ENCODE assay signal across 10 mouse cellular contexts in genomic region chr5:125518640-125519039, GRCm38 (mm10). TPM values are rescaled to one million over a fixed set of nuclear protein-coding genes. Genes with fewer than 3 reads are reported as not detected.
A peak's percentile ranks its signal among the peaks of the same experiment; 100 is the strongest.
DNase-seq lines count a peak whose midpoint lies in the region; ATAC-seq and TF ChIP-seq lines count a peak whose summit lies in the region.
"Had no signal": no experiment of that assay in that cellular context is flagged by ENCODE, and none has a peak within 500 bp of the region (broad histone marks: within the 10 kb centered on the region; RNA-seq: fewer than 3 reads in every experiment).

No protein-coding gene starts in this region.

- TF ChIP-seq POLR2A in lung, adult 2 months (IDR thresholded peaks at IDR 0.05; ENCODE audit: borderline replicate concordance, extremely low read depth, low read depth, low read length) = no peak

- DNase-seq in embryo, embryonic 10.5 days (ENCODE audit: low spot score) = peak; percentile 52
- DNase-seq in embryo, embryonic 11 days = no peak
- no peak for DNase-seq in lung, adult 2 months
- DNase-seq in lung, postnatal 10 days = no peak
- DNase-seq in c-Kit-positive CD71-positive TER-119-positive erythroid progenitor cells, embryonic 14.5 days (ENCODE audit: low spot score) = peak; percentile 15
- peak; percentile 44 for DNase-seq in splenic B cell, adult 2 months (ENCODE audit: low read depth, low spot score)
- DNase-seq in neural tube, embryonic 10.5 days (ENCODE audit: extremely low spot score, low spot score) = no peak

- no peak overlapping the region for H3K9ac ChIP-seq in heart, embryonic 12.5 days
- H3K9ac ChIP-seq: embryonic facial prominence, embryonic 15.5 days; liver, embryonic 15.5 days had no signal

- H3K4me3 ChIP-seq in lung, adult 2 months (replicated peaks; ENCODE audit: extremely low read depth, low read depth, low read length) = no peak overlapping the region
- H3K4me3 ChIP-seq in heart, embryonic 12.5 days = no peak overlapping the region
- H3K4me3 ChIP-seq: embryonic facial prominence, embryonic 15.5 days; liver, embryonic 15.5 days had no signal

- 76% methylated on average over 5 of the region's 5 CpGs for WGBS in lung, adult 2 months
- 68% methylated on average over 5 of the region's 5 CpGs for WGBS in heart, embryonic 12.5 days

- H3K4me1 ChIP-seq in lung, adult 2 months (ENCODE audit: control insufficient read depth, insufficient read depth, low read length) = no peaks in the 10 kb centered on the region
- H3K4me1 ChIP-seq in heart, embryonic 12.5 days (replicated peaks) = peaks cover 25% of the 10 kb centered on the region
- H3K4me1 ChIP-seq: embryonic facial prominence, embryonic 15.5 days had no signal

- no peak overlapping the region for H3K27ac ChIP-seq in heart, embryonic 12.5 days (ENCODE audit: poor library complexity, severe bottlenecking)
- H3K27ac ChIP-seq: embryonic facial prominence, embryonic 15.5 days; liver, embryonic 15.5 days had no signal

- no peak overlapping the region for H3K4me2 ChIP-seq in heart, embryonic 12.5 days
- H3K4me2 ChIP-seq: embryonic facial prominence, embryonic 15.5 days; liver, embryonic 15.5 days had no signal

- no peaks in the 10 kb centered on the region for H3K27me3 ChIP-seq in splenic B cell, adult 2 months (ENCODE audit: control insufficient read depth, insufficient read depth, low read length, poor library complexity, severe bottlenecking)
- H3K27me3 ChIP-seq in heart, embryonic 12.5 days (replicated peaks) = no peaks in the 10 kb centered on the region
- H3K27me3 ChIP-seq: embryonic facial prominence, embryonic 15.5 days; liver, embryonic 15.5 days had no signal

- H3K9me3 ChIP-seq in heart, embryonic 12.5 days (replicated peaks) = no peaks in the 10 kb centered on the region
- H3K9me3 ChIP-seq: embryonic facial prominence, embryonic 15.5 days; liver, embryonic 15.5 days had no signal

- no peak for ATAC-seq in heart, embryonic 12.5 days (ENCODE audit: insufficient number of reproducible peaks, low FRiP score)

- H3K36me3 ChIP-seq in splenic B cell, adult 2 months (ENCODE audit: control insufficient read depth, insufficient read depth, low read length, poor library complexity, severe bottlenecking) = no peaks in the 10 kb centered on the region; the same call in none of the 2 replicates
- peaks cover 32% of the 10 kb centered on the region for H3K36me3 ChIP-seq in heart, embryonic 12.5 days

- TF ChIP-seq CTCF in lung, adult 2 months (IDR thresholded peaks at IDR 0.05; ENCODE audit: insufficient read depth, low read length) = peak; percentile 60

RNA-seq across cellular contexts. Expression of gene Tmem132b, which starts 12.9 kb away (rescaled TPM):
- 0.05 and 0.18 TPM in 2 replicates for polyA plus RNA-seq in lung, adult 2 months (2012; rRNA removed)
- not detected in 2 replicates for polyA plus RNA-seq in heart, embryonic 12.5 days (2016; fragmentation: Nextera tagmentation; extraction: Ambion mirVana)
- polyA plus RNA-seq: liver, embryonic 15.5 days had no signal

RNA-seq across cellular contexts. Expression of gene Aacs, which starts 43.0 kb away (rescaled TPM):
- polyA plus RNA-seq in lung, adult 2 months (2012; rRNA removed) = 53.0 and 58.6 TPM in 2 replicates
- 16.1 and 17.2 TPM in 2 replicates for polyA plus RNA-seq in heart, embryonic 12.5 days (2016; fragmentation: Nextera tagmentation; extraction: Ambion mirVana)

Comparison
In these comparisons a context has a peak if more than half of its experiments do, and no peak if none do; other contexts are left out.
1. DNase-seq: peak in embryo, embryonic 10.5 days (single experiment), c-Kit-positive CD71-positive TER-119-positive erythroid progenitor cells, embryonic 14.5 days (single experiment) and splenic B cell, adult 2 months (single experiment); none in embryo, embryonic 11 days (single experiment), lung, adult 2 months (single experiment), lung, postnatal 10 days (single experiment) and neural tube, embryonic 10.5 days (single experiment).